Mouse (Mus musculus) common myeloid progenitor, adult 5-6 weeks (primary cell): ENCODE results near the gene Grk6. TPM values are rescaled to one million over a fixed set of nuclear protein-coding genes. Genes with fewer than 3 reads are reported as not detected.
"Not testable (repeated sequence)": the region's sequence is repeated elsewhere in the genome, so short reads cannot be mapped to it uniquely, and the experiment has no call there.

ENCODE experiments used
- ATAC-seq: replicated peaks from 2 replicates; pipeline ENCODE4 v1.8.0; 2016; ENCODE audit warnings: low read depth, mild to moderate bottlenecking, moderate TSS enrichment, inconsistent platforms; ENCODE audit not compliant: poor library complexity, severe bottlenecking
- total RNA-seq: library from RNA; stranded (forward); fragments of 200-1000, 187-1606 nt; gene quantifications from 2 replicates; pipeline ENCODE4 v1.2.3, GENCODE M21; 2017

Gene Grk6
- total RNA-seq, 1 experiment from 2014 or later = 84.5 TPM

GRCm38 (mm10) chr13:55420933-55421800 lies 23.7 kb upstream of the Grk6 start:
- peak; percentile 68 for ATAC-seq

GRCm38 (mm10) chr13:55426613-55427012 lies 18.3 kb upstream of the Grk6 start, which contains the start of gene F12:
Gene F12 (minus strand): TSS chr13:55426793.
- no peak for ATAC-seq

- peak; percentile 85 for ATAC-seq
Measured at GRCm38 (mm10) chr13:55429226-55429888, 15.5 kb upstream of the Grk6 start.

- ATAC-seq = no peak
Measured at GRCm38 (mm10) chr13:55430566-55430965, 14.3 kb upstream of the Grk6 start.

- peak; percentile 80 for ATAC-seq
Measured at GRCm38 (mm10) chr13:55431889-55432685, 12.8 kb upstream of the Grk6 start.

GRCm38 (mm10) chr13:55437111-55437629 lies 7.7 kb upstream of the Grk6 start:
- not testable (repeated sequence) for ATAC-seq

- no peak for ATAC-seq
Measured at GRCm38 (mm10) chr13:55443799-55444285, 1.0 kb upstream of the Grk6 start.

- peak; percentile 21 for ATAC-seq
Measured at GRCm38 (mm10) chr13:55444286-55444936, 461 bp upstream of the Grk6 start.

- ATAC-seq = no peak
Measured at GRCm38 (mm10) chr13:55445361-55446091, 654 bp downstream of the Grk6 start.

GRCm38 (mm10) chr13:55446483-55447105 lies 1.7 kb downstream of the Grk6 start:
- 0 out of 2 replicates have a peak, but pooled peaks have one; percentile 14 for ATAC-seq

- ATAC-seq = peak; percentile 22
Measured at GRCm38 (mm10) chr13:55447543-55447943, 2.7 kb downstream of the Grk6 start.

- no peak for ATAC-seq
Measured at GRCm38 (mm10) chr13:55448131-55448530, 3.3 kb downstream of the Grk6 start.

- ATAC-seq = no peak
Measured at GRCm38 (mm10) chr13:55449205-55449604, 4.3 kb downstream of the Grk6 start.

GRCm38 (mm10) chr13:55449679-55450441 lies 5.0 kb downstream of the Grk6 start:
- 0 out of 2 replicates have a peak, but pooled peaks have one; percentile 7 for ATAC-seq

GRCm38 (mm10) chr13:55450511-55450980 lies 5.7 kb downstream of the Grk6 start:
- no peak for ATAC-seq

GRCm38 (mm10) chr13:55451296-55451695 lies 6.4 kb downstream of the Grk6 start:
- ATAC-seq = no peak

GRCm38 (mm10) chr13:55451785-55452549 lies 7.1 kb downstream of the Grk6 start:
- ATAC-seq = no peak
